Mouse (Mus musculus) neural tube, embryonic 12.5 days (tissue): ENCODE results near the gene Cnga4. TPM values are rescaled to one million over a fixed set of nuclear protein-coding genes. Genes with fewer than 3 reads are reported as not detected.
"Not testable (repeated sequence)": the region's sequence is repeated elsewhere in the genome, so short reads cannot be mapped to it uniquely, and the experiment has no call there.

Source experiments
- ATAC-seq: fragments of 200-750 bp; cut with Nextera tagmentation; 2 replicates; pipeline ENCODE4 v1.8.0; 2017; ENCODE audit warnings: low read depth, mild to moderate bottlenecking, moderate TSS enrichment, moderate library complexity; ENCODE audit not compliant: low FRiP score
- H3K27ac ChIP-seq: fragments of 300-500 bp; sonication (generic); 2 replicates; pipeline ENCODE4 v1.5.1; 2016
- H3K27me3 ChIP-seq: fragments of 300-500 bp; sonication (generic); replicated peaks from 2 replicates; pipeline ENCODE4 v1.6.1; 2016; ENCODE audit warnings: mild to moderate bottlenecking
- H3K36me3 ChIP-seq: fragments of 300-500 bp; sonication (generic); 2 replicates; pipeline ENCODE4 v1.6.1; 2016; ENCODE audit warnings: mild to moderate bottlenecking
- H3K4me1 ChIP-seq: fragments of 300-500 bp; sonication (generic); 2 replicates; pipeline ENCODE4 v1.6.1; 2016
- H3K4me2 ChIP-seq: fragments of 300-500 bp; sonication (generic); replicated peaks from 2 replicates; pipeline ENCODE4 v1.6.1; 2016; ENCODE audit warnings: mild to moderate bottlenecking
- H3K4me3 ChIP-seq: fragments of 300-500 bp; sonication (generic); 2 replicates; pipeline ENCODE4 v1.5.1; 2016
- H3K9ac ChIP-seq: fragments of 300-500 bp; sonication (generic); 2 replicates; pipeline ENCODE4 v1.6.1; 2016; ENCODE audit warnings: mild to moderate bottlenecking
- H3K9me3 ChIP-seq: fragments of 300-500 bp; sonication (generic); 2 replicates; pipeline ENCODE4 v1.6.1; 2016; ENCODE audit warnings: mild to moderate bottlenecking
- WGBS: fragments of 180-500 bp; shearing (Covaris S2); methylation state at CpG from one replicate; pipeline ENCODE4 v1.1.7; 2016; 5-methylcytosine and 5-hydroxymethylcytosine counted together
- polyA plus RNA-seq: library from polyadenylated mRNA; unstranded; fragments of >200 nt; fragmentation: Nextera tagmentation; extraction: Ambion mirVana; gene quantifications from 2 replicates; pipeline ENCODE4 v1.2.1, GENCODE M21; 2016

The Cnga4 gene
- polyA plus RNA-seq, 1 experiment from 2014 or later: 0.15 TPM

DNA sequence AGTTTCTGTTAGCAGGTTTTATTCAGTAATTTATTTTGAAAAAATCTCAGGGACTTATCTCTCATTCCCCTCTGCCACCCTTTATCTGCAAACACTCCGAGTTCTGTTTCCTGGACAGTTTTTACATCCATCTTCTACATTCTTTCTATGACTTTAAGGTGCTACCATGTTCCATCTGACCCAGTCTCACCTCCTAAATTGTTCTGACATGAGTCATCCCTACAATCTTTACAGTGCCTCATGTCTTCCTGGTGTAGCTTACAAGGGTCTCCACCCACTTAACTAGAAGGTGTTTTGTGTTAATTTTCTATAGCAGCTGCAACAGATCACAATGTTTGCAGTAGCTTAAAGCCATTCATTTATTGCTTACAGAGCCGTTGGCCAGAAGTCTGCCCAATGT is 16.5 kb downstream of the Cnga4 start:
- 60% methylated on average over 2 of the region's 2 CpGs for WGBS
- no peak for ATAC-seq
- H3K36me3 ChIP-seq: no peaks in the 10 kb centered on the region

DNA sequence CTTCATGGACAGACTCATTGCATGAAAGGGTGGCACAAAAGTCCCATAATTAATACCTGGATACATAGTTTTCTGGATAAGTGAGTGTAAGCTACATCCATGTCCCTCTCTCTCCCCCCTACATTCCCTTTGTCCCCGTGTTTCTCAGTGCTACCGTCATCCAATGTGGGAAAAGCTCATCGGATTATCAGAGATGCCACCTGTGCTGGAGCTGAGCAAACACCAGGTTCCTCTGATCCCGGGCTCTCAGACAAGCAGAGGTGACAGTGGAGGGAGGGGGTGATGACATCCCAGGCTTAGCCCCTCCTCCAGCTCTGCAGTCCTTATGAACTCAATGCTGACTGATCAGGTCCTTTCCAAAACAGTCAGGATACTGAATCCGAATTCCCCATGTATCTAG is 20.0 kb downstream of the Cnga4 start:
- no peaks in the 10 kb centered on the region for H3K9me3 ChIP-seq
- H3K27me3 ChIP-seq: peaks cover 29% of the 10 kb centered on the region
- no peak overlapping the region for H3K4me2 ChIP-seq
- no peak for ATAC-seq
- no peaks in the 10 kb centered on the region for H3K36me3 ChIP-seq
- no peak overlapping the region for H3K9ac ChIP-seq
- peaks cover 11% of the 10 kb centered on the region for H3K4me1 ChIP-seq
- 36% methylated on average over 5 of the region's 5 CpGs for WGBS
- H3K27ac ChIP-seq: no peak overlapping the region
- no peak overlapping the region for H3K4me3 ChIP-seq

More for the DNA sequence above, 16.5 kb downstream of the Cnga4 start:
- Histone ChIP-seq H3K4me3 (no peak overlapping the region), H3K4me1 (peaks cover 8% of the 10 kb centered on the region), H3K4me2 (no peak overlapping the region), H3K9ac (no peak overlapping the region), H3K9me3 (no peaks in the 10 kb centered on the region), H3K27ac (no peak overlapping the region), H3K27me3 (peaks cover 18% of the 10 kb centered on the region)

DNA sequence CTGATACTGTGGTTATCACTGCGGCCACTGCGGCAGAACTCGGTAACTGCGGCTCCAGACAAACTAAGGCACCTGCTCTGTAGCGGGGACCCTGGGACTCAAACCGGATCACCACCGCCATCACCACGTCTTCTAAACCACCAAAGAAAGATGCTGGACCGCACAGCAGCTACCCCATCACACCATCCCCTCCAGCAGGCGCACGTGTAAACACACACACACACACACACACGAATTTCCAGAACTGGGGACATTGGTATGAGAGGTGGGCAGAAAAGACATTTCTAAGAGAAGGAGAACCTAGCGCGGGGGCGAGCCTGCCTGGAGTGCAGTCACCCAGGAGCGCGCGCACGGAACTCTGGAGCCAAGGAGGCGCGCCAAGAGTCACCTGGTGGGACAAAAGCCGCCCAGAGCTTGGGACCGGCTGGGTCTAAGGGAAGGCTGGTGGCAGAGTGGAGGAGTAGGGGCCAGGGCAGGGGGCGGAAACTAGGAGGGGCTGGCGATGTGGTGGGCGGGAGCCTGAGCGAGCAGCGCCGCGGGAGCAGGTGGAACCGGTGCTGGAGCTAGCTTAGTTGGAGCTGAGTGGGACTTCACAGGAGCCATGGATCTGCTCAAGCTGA is 21.2 kb downstream of the Cnga4 start, which contains the start of gene Cckbr:
Gene Cckbr (plus strand): TSS at position 308 of the 620 bp plus-strand sequence.
- Histone ChIP-seq H3K27me3 (peaks cover 29% of the 10 kb centered on the region), H3K36me3 (no peaks in the 10 kb centered on the region), H3K9ac (peak within 1 kb of the TSS; percentile 38), H3K4me3 (peak within 1 kb of the TSS; percentile 44), H3K9me3 (no peaks in the 10 kb centered on the region), H3K27ac (no peak within 1 kb of the TSS), H3K4me2 (peak within 1 kb of the TSS; percentile 87), H3K4me1 (peaks cover 11% of the 10 kb centered on the region)
- WGBS: 1% methylated on average over 31 of the region's 31 CpGs
- peak; percentile 83 for ATAC-seq

DNA sequence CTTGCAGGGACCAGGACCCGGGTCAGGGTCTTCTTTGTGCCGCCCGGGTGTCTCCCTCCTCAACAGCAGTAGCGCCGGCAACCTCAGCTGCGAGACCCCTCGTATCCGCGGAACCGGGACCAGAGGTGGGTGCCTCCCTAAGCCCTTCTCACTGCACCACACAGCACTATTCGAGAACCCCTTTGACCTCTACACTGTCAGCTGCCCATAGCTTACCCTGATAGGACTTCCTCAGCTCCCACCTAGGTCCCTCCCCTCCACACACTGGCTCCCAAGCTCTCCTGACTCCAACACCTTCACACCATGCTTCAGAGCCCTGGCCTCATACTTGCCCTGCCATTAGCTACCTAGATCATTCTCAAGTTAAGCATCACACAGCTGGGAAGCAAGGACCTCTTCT is 21.7 kb downstream of the Cnga4 start:
- H3K4me3 ChIP-seq: peak overlapping the region; percentile 44
- peaks cover 11% of the 10 kb centered on the region for H3K4me1 ChIP-seq
- no peaks in the 10 kb centered on the region for H3K9me3 ChIP-seq
- ATAC-seq: peak; percentile 72
- 3% methylated on average over 11 of the region's 11 CpGs for WGBS
- peak overlapping the region; percentile 38 for H3K9ac ChIP-seq
- no peaks in the 10 kb centered on the region for H3K36me3 ChIP-seq
- H3K27ac ChIP-seq: no peak overlapping the region
- peak overlapping the region; percentile 87 for H3K4me2 ChIP-seq
- H3K27me3 ChIP-seq: peaks cover 29% of the 10 kb centered on the region

DNA sequence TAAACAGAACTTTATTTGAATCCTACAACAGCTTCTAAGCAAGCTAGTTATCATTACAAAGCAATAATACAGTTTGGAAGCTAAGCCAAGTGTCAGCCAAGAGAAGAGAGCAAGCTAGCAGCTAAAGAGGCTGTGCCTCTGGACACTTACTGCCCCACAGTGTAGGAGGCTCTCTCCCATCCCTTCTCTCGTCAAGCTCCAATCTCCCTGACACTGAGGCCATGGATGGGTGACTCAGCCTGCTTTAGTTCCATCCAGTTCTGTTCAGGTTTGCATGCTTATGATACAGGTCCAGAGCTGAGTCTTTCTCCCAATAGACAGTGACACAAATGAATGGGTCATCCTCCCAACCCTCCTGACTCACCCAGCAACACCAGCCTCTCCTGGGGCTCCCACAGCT is 27.7 kb downstream of the Cnga4 start:
- H3K27ac ChIP-seq: no peak overlapping the region
- no peak overlapping the region for H3K9ac ChIP-seq
- 59% methylated on average over 1 of the region's 1 CpGs for WGBS
- no peak overlapping the region for H3K4me2 ChIP-seq
- no peaks in the 10 kb centered on the region; the same call in 1 of the 2 replicates for H3K27me3 ChIP-seq
- H3K9me3 ChIP-seq: no peaks in the 10 kb centered on the region
- H3K4me1 ChIP-seq: no peaks in the 10 kb centered on the region
- H3K4me3 ChIP-seq: no peak overlapping the region
- ATAC-seq: no peak
- H3K36me3 ChIP-seq: no peaks in the 10 kb centered on the region

DNA sequence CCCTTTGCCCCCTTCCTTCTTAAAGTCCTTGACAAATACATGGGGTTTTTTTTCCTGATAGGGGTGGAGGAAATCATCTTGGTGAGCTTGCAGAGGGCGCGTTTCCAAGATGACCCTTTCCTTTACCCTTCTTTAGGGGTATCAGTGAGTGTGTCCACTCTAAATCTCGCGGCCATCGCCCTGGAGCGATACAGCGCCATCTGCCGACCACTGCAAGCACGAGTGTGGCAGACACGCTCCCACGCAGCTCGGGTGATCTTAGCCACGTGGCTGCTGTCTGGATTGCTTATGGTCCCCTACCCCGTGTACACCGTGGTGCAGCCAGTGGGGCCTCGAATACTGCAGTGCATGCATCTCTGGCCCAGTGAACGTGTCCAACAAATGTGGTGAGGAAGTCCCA is 29.5 kb downstream of the Cnga4 start:
- Histone ChIP-seq H3K36me3 (no peaks in the 10 kb centered on the region), H3K4me2 (no peak overlapping the region), H3K4me1 (no peaks in the 10 kb centered on the region), H3K4me3 (no peak overlapping the region), H3K27ac (no peak overlapping the region), H3K9me3 (no peaks in the 10 kb centered on the region), H3K27me3 (no peaks in the 10 kb centered on the region; the same call in 1 of the 2 replicates), H3K9ac (no peak overlapping the region)
- ATAC-seq: no peak
- WGBS: 85% methylated on average over 17 of the region's 17 CpGs

DNA sequence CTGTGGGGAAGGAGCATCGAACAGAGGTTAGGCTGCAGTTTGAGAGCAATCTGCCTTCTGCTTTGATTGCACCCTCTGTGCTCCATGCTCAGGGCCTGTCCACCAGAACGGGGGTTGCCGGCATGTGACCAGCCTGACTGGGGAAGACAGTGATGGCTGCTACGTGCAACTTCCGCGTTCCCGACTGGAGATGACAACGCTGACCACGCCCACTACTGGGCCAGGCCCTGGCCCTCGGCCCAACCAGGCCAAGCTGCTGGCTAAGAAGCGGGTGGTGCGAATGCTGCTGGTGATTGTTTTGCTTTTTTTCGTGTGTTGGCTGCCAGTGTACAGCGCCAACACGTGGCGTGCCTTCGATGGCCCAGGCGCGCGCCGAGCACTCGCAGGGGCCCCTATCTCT is 30.4 kb downstream of the Cnga4 start:
- H3K27ac ChIP-seq: no peak overlapping the region
- no peak overlapping the region for H3K9ac ChIP-seq
- no peaks in the 10 kb centered on the region for H3K36me3 ChIP-seq
- no peak overlapping the region for H3K4me3 ChIP-seq
- no peaks in the 10 kb centered on the region for H3K4me1 ChIP-seq
- 86% methylated on average over 22 of the region's 22 CpGs for WGBS
- no peaks in the 10 kb centered on the region for H3K9me3 ChIP-seq
- H3K4me2 ChIP-seq: no peak overlapping the region
- H3K27me3 ChIP-seq: no peaks in the 10 kb centered on the region; the same call in 1 of the 2 replicates
- ATAC-seq: no peak

DNA sequence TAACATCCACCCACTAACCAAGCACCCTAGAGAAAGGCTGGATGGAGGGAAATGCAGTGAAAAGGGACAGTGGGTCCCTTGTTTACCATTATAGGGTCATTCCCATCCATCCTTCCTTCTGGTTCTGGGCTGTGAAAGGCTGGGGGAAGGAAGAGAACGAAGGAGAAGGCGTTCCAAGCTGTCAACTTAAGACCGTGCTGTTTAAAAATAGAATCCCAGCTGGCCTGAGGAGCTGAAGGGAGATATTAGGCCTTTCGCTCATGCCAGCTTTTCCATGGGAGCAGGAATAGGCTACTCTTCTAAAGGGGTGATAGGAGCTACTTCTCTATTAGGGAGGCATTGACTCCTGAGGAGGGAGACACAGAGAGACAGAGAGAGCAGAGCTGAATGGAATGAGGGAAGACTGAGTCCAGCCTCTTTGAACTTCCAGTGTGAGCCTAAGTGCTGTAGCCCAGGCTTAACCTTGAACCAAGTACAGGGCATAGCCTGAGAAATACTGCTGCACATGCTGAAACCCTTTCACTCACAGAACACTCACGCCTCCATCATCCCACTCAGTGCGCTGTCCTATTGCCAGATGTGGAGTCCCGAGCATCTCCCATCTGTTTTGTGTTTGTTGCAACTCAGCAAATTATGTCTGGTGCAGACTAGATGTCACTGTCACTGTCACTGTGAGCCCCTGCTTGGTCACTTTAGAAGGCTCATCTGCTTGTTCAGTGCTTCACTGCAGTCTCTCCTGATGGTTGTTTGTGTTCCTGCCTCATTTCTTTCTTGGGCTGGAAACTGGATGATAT is 33.8 kb downstream of the Cnga4 start:
- no peak for ATAC-seq
- Histone ChIP-seq H3K4me1 (no peaks in the 10 kb centered on the region), H3K36me3 (no peaks in the 10 kb centered on the region), H3K27ac (no peak overlapping the region), H3K9me3 (no peaks in the 10 kb centered on the region), H3K27me3 (no peaks in the 10 kb centered on the region; the same call in 1 of the 2 replicates), H3K4me3 (no peak overlapping the region), H3K4me2 (no peak overlapping the region), H3K9ac (no peak overlapping the region)
- WGBS: 86% methylated on average over 7 of the region's 7 CpGs

DNA sequence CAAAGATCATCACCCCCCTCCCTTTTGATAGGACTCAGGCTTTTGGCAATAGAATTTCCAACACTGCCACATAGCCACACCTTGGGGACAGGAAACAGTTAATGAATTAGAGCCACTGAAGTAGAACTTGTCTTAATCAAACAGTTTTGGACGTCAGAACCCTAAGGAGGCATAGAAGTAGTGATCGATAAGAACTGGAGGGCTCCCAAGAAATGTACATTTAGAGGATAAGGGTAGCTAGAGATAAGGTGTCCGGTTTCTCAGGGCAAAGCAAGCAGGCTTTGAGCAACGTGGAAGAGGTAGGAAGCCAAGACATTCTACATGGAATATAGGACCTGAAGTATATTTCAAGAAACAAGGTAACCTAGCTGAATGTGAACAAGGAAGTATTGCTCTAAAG is 37.1 kb downstream of the Cnga4 start:
- Histone ChIP-seq H3K4me1 (no peaks in the 10 kb centered on the region), H3K4me2 (no peak overlapping the region), H3K27ac (no peak overlapping the region), H3K36me3 (no peaks in the 10 kb centered on the region), H3K27me3 (no peaks in the 10 kb centered on the region), H3K9ac (no peak overlapping the region), H3K4me3 (no peak overlapping the region), H3K9me3 (no peaks in the 10 kb centered on the region)
- ATAC-seq: no peak
- 74% methylated on average over 4 of the region's 4 CpGs for WGBS

DNA sequence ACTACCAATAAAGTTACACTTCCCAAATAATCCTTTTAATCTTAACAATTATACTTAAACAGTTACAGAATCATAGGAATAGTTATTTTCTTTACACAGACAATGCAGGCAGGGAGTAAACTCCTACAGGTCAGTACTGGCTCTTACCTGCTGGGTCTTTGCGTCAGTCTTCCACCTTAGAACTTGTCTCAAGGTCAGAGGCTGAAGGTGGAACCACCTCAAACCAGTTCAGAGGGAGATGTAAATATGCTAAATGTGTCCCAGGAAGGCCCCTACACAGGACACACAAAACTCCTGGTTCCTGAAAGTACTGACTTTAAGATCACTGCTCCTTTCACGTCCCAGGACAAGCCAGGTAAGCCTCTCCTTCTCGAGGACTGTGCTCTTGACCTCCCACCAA is 40.7 kb downstream of the Cnga4 start:
- WGBS: 83% methylated on average over 3 of the region's 3 CpGs
- H3K27ac ChIP-seq: no peak overlapping the region
- no peak overlapping the region for H3K4me2 ChIP-seq
- no peak for ATAC-seq
- H3K27me3 ChIP-seq: no peaks in the 10 kb centered on the region
- no peak overlapping the region for H3K9ac ChIP-seq
- H3K36me3 ChIP-seq: no peaks in the 10 kb centered on the region
- H3K9me3 ChIP-seq: no peaks in the 10 kb centered on the region
- no peaks in the 10 kb centered on the region for H3K4me1 ChIP-seq
- no peak overlapping the region for H3K4me3 ChIP-seq

DNA sequence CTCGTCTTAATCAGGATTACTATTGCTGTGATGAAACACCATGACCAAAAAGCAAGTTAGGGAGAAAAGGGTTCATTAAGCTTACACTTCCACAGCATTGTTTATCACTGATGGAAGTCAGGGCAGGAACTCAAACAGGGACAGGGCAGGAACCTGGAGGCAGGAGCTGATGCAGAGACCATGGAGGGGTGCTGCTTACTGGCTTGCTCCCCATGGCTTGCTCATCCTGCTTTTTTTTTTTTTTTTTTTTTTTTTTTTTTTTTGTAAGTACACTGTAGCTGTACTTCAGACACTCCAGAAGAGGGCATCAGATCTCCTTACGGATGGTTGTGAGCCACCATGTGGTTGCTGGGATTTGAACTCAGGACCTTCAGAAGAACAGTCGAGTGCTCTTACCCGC is 49.0 kb downstream of the Cnga4 start:
- not testable (repeated sequence) for H3K4me2 ChIP-seq, H3K4me3 ChIP-seq, H3K9me3 ChIP-seq, ATAC-seq, H3K9ac ChIP-seq, H3K36me3 ChIP-seq, H3K27ac ChIP-seq, H3K27me3 ChIP-seq, H3K4me1 ChIP-seq
- 84% methylated on average over 4 of the region's 4 CpGs for whole genome bisulfite sequencing
